Mouse (Mus musculus) brain, adult 2 months (tissue): ENCODE results near the gene Arhgap9.

Source experiments
- DNase-seq: peaks from one replicate; pipeline ENCODE4 v3.0.0; 2011; ENCODE audit warnings: low read depth, low spot score

Gene Arhgap9

DNA sequence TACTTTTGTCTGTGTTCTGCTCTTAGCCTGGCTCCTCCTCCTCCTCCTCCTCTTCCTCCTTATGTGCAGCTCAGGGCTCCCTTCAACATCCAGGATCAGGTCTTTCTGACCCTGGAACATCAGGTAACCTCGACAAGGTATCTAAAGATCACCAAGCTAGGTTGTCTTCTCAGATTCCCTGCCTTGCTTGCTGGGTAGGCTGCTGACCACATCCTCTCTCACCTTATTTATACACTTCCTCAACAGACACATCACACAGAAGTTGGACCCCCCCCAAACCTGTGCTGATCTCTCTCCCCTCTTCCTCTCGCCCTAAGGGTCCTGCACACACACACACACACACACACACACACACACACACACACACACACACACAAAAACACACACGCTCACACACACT lies at the start of gene Arhgap9:
TSS of gene Arhgap9 (plus strand) at position 344 of the 400 bp plus-strand sequence.
- no peak for DNase-seq

DNA sequence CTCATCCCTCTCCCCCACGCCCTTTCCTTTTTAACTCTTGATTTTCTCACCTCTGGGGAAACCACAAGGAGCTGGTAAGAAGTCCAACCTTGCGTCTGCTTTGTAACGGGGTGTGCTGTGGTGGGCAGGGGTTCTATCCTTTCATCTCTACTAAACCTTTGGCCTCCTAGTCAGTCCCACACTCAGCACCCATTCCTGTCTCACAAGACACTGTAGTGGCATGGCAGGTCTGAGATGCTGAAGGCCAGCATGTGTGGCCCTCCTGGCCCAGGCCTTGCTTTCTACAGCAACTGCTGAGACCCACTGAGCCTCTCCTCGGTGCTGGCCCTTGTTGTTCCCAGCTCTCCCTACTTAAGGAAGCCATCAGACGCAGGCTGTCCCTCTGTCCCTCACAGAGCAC lies 49.4 kb upstream of the Arhgap9 start:
- DNase-seq = no peak

- no peak for DNase-seq
These were observed 47.3 kb upstream of the Arhgap9 start for GRCm38 (mm10) chr10:127274261-127275022.

GRCm38 (mm10) chr10:127279730-127280129 lies 42.0 kb upstream of the Arhgap9 start:
- peak; percentile 27 for DNase-seq

- DNase-seq = no peak
These were observed 40.4 kb upstream of the Arhgap9 start for GRCm38 (mm10) chr10:127281316-127281715.

DNA sequence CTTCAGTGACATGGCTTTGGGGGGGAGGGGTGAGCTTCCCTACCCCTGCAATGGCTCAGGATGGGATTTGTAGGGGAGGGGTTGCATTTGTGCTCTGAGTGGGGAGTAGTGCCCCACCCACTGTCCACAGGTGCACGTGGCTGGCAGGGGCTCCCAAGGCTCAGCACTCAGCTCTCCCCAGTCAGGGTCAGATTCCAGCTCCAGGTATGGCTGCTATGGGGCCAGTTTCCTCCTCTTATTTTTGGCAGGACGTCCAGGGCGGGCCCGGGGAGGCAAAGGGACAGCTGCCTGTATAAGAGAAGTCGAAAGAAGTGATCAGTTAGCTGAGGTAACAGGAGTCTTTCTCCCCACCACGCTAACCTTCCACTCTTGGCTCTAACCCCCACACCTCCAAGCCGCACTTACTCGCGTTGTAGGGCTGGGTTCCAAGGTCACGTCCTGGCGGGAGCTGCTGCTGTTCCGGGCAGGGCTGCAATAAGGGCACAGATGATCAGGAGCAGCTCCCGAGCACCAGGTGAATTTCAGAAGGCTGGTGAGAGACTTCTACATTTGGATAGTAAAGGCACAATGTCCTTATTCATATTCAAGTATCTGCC lies 39.0 kb upstream of the Arhgap9 start:
- no peak for DNase-seq

DNA sequence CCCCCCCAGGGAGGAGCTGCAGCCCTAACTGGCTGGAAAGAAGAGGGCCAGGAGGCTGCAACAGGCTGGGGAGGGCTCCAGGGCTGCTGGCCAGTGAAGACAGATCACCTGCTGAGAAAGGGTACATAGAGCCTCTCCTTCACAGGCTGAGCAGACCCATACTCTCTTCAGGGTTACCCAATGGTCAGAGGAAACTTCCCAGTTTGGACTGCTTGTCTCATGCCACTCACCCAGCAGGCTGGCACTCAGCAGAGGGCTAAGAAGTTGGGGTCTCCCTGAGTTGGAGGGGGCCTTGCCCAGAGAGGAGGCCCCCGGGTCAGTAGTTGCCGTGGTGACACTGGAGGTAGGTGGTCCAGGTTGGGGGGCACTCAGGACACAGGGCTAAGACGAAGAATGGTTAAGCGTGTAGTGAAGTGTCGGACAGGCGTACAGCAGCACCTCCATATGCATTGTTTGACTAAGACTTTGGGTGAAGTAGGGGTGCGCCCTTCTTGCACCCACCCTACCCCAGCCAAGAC lies 37.6 kb upstream of the Arhgap9 start:
- no peak for DNase-seq

DNA sequence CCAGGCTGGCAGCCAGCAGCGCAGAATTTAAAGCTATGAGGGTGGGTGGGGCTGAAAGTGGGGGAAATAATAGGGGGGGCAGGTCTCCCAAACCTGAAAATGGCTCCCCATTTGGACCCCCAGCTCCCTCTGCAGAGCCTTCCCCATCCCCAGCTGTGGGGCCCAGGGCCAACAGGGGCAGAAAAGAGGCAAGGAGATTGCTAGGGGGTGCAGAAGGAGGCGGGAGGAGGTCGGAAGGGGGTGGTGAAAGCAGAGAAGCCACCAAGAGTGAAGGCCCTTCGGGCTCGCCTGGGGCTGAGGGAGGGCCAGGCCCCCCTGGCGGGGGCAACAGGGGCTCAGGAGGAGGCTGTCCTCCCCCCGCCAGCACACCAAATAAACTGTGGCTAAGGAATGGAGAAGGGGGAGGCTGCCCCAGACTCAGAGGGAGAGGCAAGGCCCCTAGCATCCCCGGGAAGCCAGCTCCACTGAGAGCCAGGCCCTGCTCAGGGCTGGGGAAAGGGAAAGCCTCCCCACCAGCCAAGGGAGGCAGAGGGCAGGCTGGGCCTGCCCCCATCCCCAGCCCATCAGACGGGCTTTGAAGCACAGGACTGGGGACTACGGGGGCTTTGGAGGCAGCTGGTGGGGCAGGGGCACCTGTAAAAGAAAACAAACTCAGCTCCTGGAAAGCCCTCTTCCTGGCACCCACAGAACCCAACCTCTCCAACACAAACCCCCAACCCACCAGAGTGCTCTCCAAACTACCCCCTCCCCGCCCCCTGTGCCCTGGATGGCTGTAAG lies 36.9 kb upstream of the Arhgap9 start:
- DNase-seq = no peak

DNA sequence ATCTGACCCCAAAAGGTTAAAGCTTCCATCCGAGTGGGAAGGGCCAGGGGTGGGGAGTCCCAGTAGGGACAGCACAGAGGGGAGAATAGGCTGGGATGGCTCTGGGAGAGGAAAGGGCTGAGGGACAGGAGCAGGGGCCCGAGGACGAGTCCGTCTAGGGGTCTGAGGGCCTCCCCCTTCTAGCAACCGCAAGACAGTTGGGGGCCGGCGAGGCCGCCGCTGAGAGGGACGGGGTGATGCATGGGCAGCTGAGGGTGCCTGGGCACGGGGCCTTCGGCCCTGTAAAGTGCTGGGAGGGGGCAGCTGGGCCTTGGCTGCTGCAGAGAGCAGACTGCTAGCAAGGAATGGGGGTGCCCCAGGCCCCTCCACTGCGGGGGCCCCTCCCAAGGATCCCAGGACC lies 36.1 kb upstream of the Arhgap9 start:
- no peak for DNase-seq

DNA sequence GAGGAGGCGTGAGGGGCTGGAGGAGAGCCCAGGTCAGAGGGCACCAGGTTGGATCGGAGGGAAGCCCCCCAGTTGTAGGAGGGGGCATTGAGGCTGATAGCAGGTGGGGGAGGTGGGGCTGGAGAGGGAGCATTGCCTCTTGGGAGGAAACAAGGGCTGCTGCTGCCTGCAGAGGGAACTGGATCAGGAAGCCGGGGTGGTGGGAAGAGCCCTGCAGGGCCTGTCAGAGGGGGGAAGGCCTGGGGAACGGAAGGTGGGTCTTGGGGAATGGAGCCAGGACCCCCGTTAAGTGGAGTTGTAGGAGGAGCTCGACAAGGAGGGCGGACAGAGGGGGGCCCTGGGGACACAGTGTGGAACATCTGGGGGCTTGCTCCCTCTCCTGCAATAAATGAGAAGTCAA lies 35.6 kb upstream of the Arhgap9 start:
- no peak for DNase-seq

- DNase-seq = no peak
These were observed 35.0 kb upstream of the Arhgap9 start for GRCm38 (mm10) chr10:127286730-127287129.

- DNase-seq = no peak
These were observed 34.4 kb upstream of the Arhgap9 start for GRCm38 (mm10) chr10:127287271-127287935.

- DNase-seq = no peak
These were observed 33.8 kb upstream of the Arhgap9 start for GRCm38 (mm10) chr10:127287936-127288293.

GRCm38 (mm10) chr10:127288328-127288799 lies 33.4 kb upstream of the Arhgap9 start:
- peak; percentile 74 for DNase-seq

- DNase-seq = peak; percentile 97
These were observed 32.8 kb upstream of the Arhgap9 start, which contains the start of gene Mbd6 for GRCm38 (mm10) chr10:127288800-127289572. Mbd6 (minus strand) TSS chr10:127289018.

DNA sequence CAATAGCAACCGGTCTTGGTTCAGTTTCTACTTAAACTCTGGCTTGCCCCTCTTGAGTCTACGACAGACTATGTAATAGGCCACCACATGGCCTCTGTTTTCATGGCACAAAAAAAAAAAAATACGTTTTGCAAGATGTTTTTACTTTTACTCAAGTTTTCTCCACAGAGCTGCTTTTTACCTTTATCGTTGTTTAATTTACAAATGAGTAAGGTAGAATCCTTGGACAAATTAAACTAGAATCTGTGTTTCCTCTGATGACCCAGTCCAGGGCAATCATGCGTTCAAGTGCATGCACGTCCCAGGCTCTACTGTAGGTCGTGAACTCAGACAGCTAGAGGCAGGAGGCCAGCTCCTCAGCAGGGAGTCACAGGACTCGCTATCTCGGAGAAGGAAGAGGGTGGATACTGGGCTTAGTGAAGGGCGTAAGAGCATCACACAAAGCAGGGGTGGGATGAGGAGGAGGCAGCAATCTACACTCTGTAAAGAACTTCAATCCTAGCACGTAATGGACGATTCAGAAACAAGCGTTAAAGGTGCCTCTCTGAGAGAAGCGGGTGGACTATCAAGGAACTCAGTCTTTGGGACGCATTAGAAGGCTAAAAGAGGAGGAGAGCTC lies 32.1 kb upstream of the Arhgap9 start:
- peak; percentile 87 for DNase-seq

DNA sequence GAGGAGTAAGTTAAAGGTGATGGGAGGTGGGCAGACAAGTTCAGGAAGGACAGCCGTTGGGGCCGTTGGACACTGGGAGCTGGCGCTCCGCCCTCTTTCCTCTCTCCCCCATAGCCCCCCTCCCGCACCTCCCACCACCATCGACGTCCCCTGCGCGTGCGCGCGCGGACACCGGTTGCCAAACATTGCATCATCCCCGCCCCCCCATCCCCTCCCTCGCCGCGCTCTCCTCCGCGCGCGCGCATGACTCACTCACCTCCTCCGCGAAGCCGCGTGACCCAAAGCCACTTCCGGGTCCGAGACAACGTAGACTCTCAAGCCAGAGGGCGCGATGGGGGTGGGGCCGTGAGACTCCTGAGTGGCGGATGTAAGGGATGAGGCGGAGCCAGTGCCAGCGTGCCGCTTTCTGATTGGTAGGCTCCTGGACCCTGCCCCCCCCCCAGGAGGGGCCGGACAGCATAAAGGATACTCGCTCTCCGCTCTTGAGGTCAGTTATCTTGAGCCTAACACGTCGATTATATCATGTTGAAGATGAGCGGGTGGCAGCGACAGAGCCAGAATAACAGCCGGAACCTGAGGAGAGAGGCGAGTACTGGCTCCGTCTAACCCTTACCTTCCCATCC lies 31.3 kb upstream of the Arhgap9 start:
- DNase-seq = peak; percentile 100

DNA sequence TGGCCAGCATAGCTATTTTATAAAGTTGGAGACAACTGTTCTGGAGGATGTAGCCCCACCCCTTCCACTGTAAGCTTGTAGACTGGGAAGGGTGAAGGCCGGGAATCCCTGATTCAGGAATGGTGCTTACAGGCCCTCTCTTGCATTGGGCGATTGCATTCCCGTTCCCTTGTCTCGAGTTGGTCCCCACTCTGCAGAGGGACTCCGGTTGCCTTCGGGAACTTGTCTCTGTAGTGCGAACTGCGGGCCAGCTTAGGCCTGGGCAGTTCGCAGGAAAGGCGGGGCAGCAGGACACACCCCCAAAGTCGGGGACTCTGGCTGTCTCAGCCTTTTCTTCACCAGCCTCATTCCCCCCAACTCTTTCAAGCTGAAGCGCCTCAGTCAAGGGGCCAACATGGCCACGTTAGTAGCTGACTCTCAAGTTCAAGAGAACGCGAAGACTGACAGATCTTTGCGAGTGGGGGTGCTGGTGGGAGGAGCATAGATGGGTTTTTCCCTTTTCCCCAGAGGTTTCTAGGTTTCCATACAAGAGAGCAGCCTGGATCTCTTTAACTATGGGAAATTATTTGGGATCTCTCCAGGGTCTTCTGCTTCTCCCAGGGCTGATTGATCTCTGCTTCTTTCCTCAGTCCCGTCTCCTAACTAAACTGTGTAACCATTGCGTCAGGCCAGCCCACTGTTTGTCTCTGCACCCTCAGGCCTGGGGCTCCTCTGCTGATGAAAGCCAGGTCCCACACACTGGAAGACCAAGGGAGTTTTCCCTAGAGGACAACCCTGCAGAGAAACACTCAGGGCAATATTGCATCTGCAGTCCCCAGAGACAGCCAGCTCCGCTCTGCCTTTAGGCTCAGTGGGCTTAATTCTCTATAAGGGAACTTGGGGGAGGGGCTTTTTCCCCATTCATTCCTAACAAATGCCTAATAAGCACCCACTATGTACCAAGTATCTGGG lies 30.6 kb upstream of the Arhgap9 start:
- peak; percentile 60 for DNase-seq
